Mouse (Mus musculus) hindbrain, embryonic 10.5 days (tissue): ENCODE results near the gene Pla2g5. TPM values are rescaled to one million over a fixed set of nuclear protein-coding genes. Genes with fewer than 3 reads are reported as not detected.

Source experiments
- DNase-seq: peaks from one replicate; pipeline ENCODE4 v3.0.0-alpha.2; 2017; ENCODE audit warnings: low spot score
- H3K27ac ChIP-seq: fragments of 300-500 bp; sonication (generic); 2 replicates; pipeline ENCODE4 v1.5.1; 2016; ENCODE audit warnings: mild to moderate bottlenecking, moderate library complexity
- H3K27me3 ChIP-seq: fragments of 300-500 bp; sonication (generic); 2 replicates; pipeline ENCODE4 v1.6.1; 2016; ENCODE audit warnings: mild to moderate bottlenecking; ENCODE audit not compliant: poor library complexity, insufficient read depth, severe bottlenecking
- H3K36me3 ChIP-seq: fragments of 300-500 bp; sonication (generic); 2 replicates; pipeline ENCODE4 v1.6.1; 2016; ENCODE audit warnings: mild to moderate bottlenecking, moderate library complexity
- H3K4me1 ChIP-seq: fragments of 300-500 bp; sonication (generic); replicated peaks from 2 replicates; pipeline ENCODE4 v1.6.1; 2016; ENCODE audit warnings: mild to moderate bottlenecking
- H3K4me3 ChIP-seq: fragments of 300-500 bp; sonication (generic); 2 replicates; pipeline ENCODE4 v1.5.1; 2016; ENCODE audit warnings: mild to moderate bottlenecking, moderate library complexity
- H3K9me3 ChIP-seq: fragments of 300-500 bp; sonication (generic); 2 replicates; pipeline ENCODE4 v1.6.1; 2016; ENCODE audit warnings: mild to moderate bottlenecking, moderate library complexity
- WGBS: fragments of 180-500 bp; shearing (Covaris S2); methylation state at CpG from one replicate; pipeline ENCODE4 v1.1.7; 2016; 5-methylcytosine and 5-hydroxymethylcytosine counted together
- polyA plus RNA-seq: library from polyadenylated mRNA; unstranded; fragments of >200 nt; fragmentation: Nextera tagmentation; extraction: Ambion mirVana; gene quantifications from 2 replicates; pipeline ENCODE4 v1.2.1, GENCODE M21; 2016

Gene Pla2g5
- polyA plus RNA-seq, 1 experiment from 2014 or later: not detected

DNA sequence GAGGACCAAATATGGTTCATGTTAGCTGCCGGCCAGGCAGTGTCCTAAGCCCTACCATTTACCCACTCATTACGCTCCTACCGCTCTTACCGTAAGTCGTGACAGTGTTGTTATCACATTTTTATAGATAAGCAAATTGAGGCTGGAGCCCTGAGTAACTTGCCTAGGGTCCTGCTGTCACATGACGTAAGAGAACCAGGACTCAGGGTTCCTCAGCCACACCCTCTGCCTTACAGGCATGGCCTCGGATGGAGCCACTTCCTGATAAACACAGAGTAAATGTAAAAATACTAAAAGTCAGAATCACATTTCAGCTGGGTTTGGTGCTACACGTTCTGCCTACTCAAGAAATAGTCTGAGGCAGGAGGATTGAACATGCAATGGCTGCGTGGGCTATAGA is 108.8 kb downstream of the Pla2g5 start:
- WGBS: 88% methylated on average over 9 of the region's 9 CpGs
- Histone ChIP-seq H3K27me3 (no peaks in the 10 kb centered on the region), H3K36me3 (no peaks in the 10 kb centered on the region), H3K4me1 (peaks cover 29% of the 10 kb centered on the region), H3K9me3 (peaks cover 5% of the 10 kb centered on the region; the same call in 1 of the 2 replicates), H3K27ac (no peak overlapping the region), H3K4me3 (no peak overlapping the region)
- no peak for DNase-seq

DNA sequence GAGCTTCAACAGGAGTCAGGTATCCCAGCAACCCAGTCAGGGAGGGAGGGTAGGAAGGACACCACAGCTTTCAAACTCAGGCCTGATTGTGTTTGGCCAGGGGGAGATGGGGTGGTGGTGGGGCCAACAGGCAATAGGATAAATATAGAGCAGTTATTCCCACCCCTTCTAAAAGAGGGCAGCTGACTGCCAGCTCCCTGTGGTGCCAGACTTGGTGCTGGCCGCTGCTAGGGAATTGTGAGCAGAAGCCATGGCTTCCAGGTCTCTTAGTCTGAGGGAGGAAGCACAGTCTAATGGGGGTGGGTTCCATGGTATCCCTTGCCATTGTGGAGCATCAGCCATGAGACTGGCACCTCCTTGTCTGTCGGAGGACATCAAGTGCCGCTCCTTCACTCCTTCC is 109.7 kb downstream of the Pla2g5 start:
- WGBS: 85% methylated on average over 3 of the region's 3 CpGs
- Histone ChIP-seq H3K4me3 (no peak overlapping the region), H3K27ac (no peak overlapping the region), H3K4me1 (peaks cover 35% of the 10 kb centered on the region), H3K27me3 (no peaks in the 10 kb centered on the region), H3K9me3 (peaks cover 5% of the 10 kb centered on the region; the same call in 1 of the 2 replicates), H3K36me3 (no peaks in the 10 kb centered on the region)
- no peak for DNase-seq

DNA sequence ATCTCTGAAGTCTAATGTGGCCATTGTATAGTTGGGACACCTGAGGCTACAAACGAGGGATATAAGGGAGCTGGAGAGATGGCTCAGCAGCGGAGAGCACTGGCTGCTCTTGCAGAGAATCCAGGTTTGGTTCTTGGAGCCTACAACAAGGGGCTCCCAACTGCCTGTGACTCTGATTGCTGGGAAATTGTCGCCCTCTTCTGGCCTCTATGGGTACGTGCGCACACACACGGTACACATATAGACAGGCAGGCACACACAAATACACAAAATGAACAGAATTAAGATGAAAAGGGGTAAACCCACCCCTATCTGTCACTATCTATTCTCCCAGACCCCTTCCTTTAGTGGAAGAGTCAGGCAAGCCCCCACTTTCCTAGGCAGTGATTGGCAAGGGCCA is 110.7 kb downstream of the Pla2g5 start:
- Histone ChIP-seq H3K9me3 (peaks cover 5% of the 10 kb centered on the region; the same call in 1 of the 2 replicates), H3K27ac (no peak overlapping the region), H3K4me3 (no peak overlapping the region), H3K27me3 (no peaks in the 10 kb centered on the region), H3K4me1 (peaks cover 44% of the 10 kb centered on the region), H3K36me3 (no peaks in the 10 kb centered on the region)
- 89% methylated on average over 6 of the region's 6 CpGs for WGBS
- no peak for DNase-seq

Other genes with a start within 250 kb of the Pla2g5 start
- 0.67 and 0.80 TPM in 2 replicates for gene Vwa5b1, start 227.6 kb downstream of the Pla2g5 start, polyA plus RNA-seq
- gene Pla2g2c, start 138.7 kb downstream of the Pla2g5 start, polyA plus RNA-seq: 0.89 and 0.95 TPM in 2 replicates
- 2.3 and 4.6 TPM in 2 replicates for gene Ubxn10, start 126.3 kb downstream of the Pla2g5 start, polyA plus RNA-seq
- 0.84 and 1.2 TPM in 2 replicates for gene Pla2g2f, start 105.9 kb downstream of the Pla2g5 start, polyA plus RNA-seq
- gene Pla2g2d, start 87.7 kb downstream of the Pla2g5 start, polyA plus RNA-seq: 1.0 and 1.4 TPM in 2 replicates
- gene Gm13030, start 10.5 kb upstream of the Pla2g5 start, polyA plus RNA-seq: not detected in 2 replicates
- not detected in 2 replicates for gene Pla2g2e, start 14.5 kb upstream of the Pla2g5 start, polyA plus RNA-seq
- 2.4 and 3.0 TPM in 2 replicates for gene Otud3, start 50.5 kb upstream of the Pla2g5 start, polyA plus RNA-seq
- not detected in 2 replicates for gene Rnf186, start 103.6 kb upstream of the Pla2g5 start, polyA plus RNA-seq
- 0.70 and 1.1 TPM in 2 replicates for gene Tmco4, start 109.4 kb upstream of the Pla2g5 start, polyA plus RNA-seq
- gene Htr6, start 212.1 kb upstream of the Pla2g5 start, polyA plus RNA-seq: 0.08 TPM in 1 of 2 replicates, not detected in the other
- 12.3 and 17.2 TPM in 2 replicates for gene Nbl1, start 229.5 kb upstream of the Pla2g5 start, polyA plus RNA-seq